Mouse (Mus musculus): ENCODE data around the gene Nek3.
A peak's percentile ranks its signal among the peaks of the same experiment; 100 is the strongest.

Gene Nek3

GRCm38 (mm10) chr8:22166080-22166603, at the start of gene Nek3:
Nek3 (minus strand) TSS chr8:22166435.
- DNase-seq (ENCODE audit: low read depth, low spot score) = peak; percentile 94

GRCm38 (mm10) chr8:22214826-22215225, 48.6 kb upstream of the Nek3 start:
- DNase-seq (ENCODE audit: low read depth, low spot score) = no peak

- DNase-seq (ENCODE audit: low read depth, low spot score) = no peak
Observed at GRCm38 (mm10) chr8:22209012-22209411, 42.8 kb upstream of the Nek3 start.

GRCm38 (mm10) chr8:22207535-22207934, 41.3 kb upstream of the Nek3 start:
- DNase-seq (ENCODE audit: low read depth, low spot score) = no peak

- DNase-seq (ENCODE audit: low read depth, low spot score) = no peak
Observed at GRCm38 (mm10) chr8:22199481-22199880, 33.2 kb upstream of the Nek3 start.

GRCm38 (mm10) chr8:22197914-22198313, 31.7 kb upstream of the Nek3 start:
- DNase-seq (ENCODE audit: low read depth, low spot score) = no peak

GRCm38 (mm10) chr8:22193432-22194010, 27.3 kb upstream of the Nek3 start:
- no peak for DNase-seq (ENCODE audit: low read depth, low spot score)

GRCm38 (mm10) chr8:22192660-22193431, 26.6 kb upstream of the Nek3 start, which contains the start of gene Vps36:
Vps36 (plus strand) TSS chr8:22192809.
- DNase-seq (ENCODE audit: low read depth, low spot score) = peak; percentile 89

GRCm38 (mm10) chr8:22185431-22186397, 19.5 kb upstream of the Nek3 start, which contains the start of gene Ckap2:
Ckap2 (minus strand) TSS chr8:22185819.
- DNase-seq (ENCODE audit: low read depth, low spot score) = peak; percentile 84

GRCm38 (mm10) chr8:22184884-22185283, 18.6 kb upstream of the Nek3 start:
- peak; percentile 59 for DNase-seq (ENCODE audit: low read depth, low spot score)

- no peak for DNase-seq (ENCODE audit: low read depth, low spot score)
Observed at GRCm38 (mm10) chr8:22175966-22176365, 9.7 kb upstream of the Nek3 start.

- no peak for DNase-seq (ENCODE audit: low read depth, low spot score)
Observed at GRCm38 (mm10) chr8:22169167-22169566, 2.9 kb upstream of the Nek3 start.

- DNase-seq (ENCODE audit: low read depth, low spot score) = peak; percentile 21
Observed at GRCm38 (mm10) chr8:22165251-22166079, 770 bp downstream of the Nek3 start.

GRCm38 (mm10) chr8:22164431-22164830, 1.8 kb downstream of the Nek3 start:
- DNase-seq (ENCODE audit: low read depth, low spot score) = no peak

GRCm38 (mm10) chr8:22162206-22162605, 4.0 kb downstream of the Nek3 start:
- DNase-seq (ENCODE audit: low read depth, low spot score) = no peak

GRCm38 (mm10) chr8:22150345-22150663, 15.9 kb downstream of the Nek3 start:
- no peak for DNase-seq (ENCODE audit: low read depth, low spot score)

GRCm38 (mm10) chr8:22149643-22150344, 16.4 kb downstream of the Nek3 start:
- DNase-seq (ENCODE audit: low read depth, low spot score) = no peak

- no peak for DNase-seq (ENCODE audit: low read depth, low spot score)
Observed at GRCm38 (mm10) chr8:22148367-22148740, 17.9 kb downstream of the Nek3 start.

GRCm38 (mm10) chr8:22147706-22148366, 18.4 kb downstream of the Nek3 start:
- DNase-seq (ENCODE audit: low read depth, low spot score) = no peak

GRCm38 (mm10) chr8:22145831-22146230, 20.4 kb downstream of the Nek3 start:
- no peak for DNase-seq (ENCODE audit: low read depth, low spot score)

Measured in CD4-positive helper T cell, adult 2 months (primary cell).